Mouse (Mus musculus) layer of hippocampus, adult 9-10 months (tissue): ENCODE results near the gene Ptprk.

Source experiments
- DNase-seq: peaks from one replicate; pipeline ENCODE4 v3.0.0; 2022; ENCODE audit warnings: low spot score

The Ptprk gene

GRCm38 (mm10) chr10:28074653-28075451 lies at the start of gene Ptprk:
Ptprk (plus strand) TSS chr10:28074820.
- DNase-seq = peak; percentile 46

GRCm38 (mm10) chr10:28027791-28028190 lies 46.8 kb upstream of the Ptprk start:
- DNase-seq = no peak

GRCm38 (mm10) chr10:28036456-28036855 lies 38.2 kb upstream of the Ptprk start:
- no peak for DNase-seq

- DNase-seq = no peak
Measured at GRCm38 (mm10) chr10:28054764-28055163, 19.9 kb upstream of the Ptprk start.

- DNase-seq = no peak
Measured at GRCm38 (mm10) chr10:28059222-28059621, 15.4 kb upstream of the Ptprk start.

GRCm38 (mm10) chr10:28067997-28068396 lies 6.6 kb upstream of the Ptprk start:
- DNase-seq = no peak

- no peak for DNase-seq
Measured at GRCm38 (mm10) chr10:28073991-28074652, 498 bp upstream of the Ptprk start.

DNA sequence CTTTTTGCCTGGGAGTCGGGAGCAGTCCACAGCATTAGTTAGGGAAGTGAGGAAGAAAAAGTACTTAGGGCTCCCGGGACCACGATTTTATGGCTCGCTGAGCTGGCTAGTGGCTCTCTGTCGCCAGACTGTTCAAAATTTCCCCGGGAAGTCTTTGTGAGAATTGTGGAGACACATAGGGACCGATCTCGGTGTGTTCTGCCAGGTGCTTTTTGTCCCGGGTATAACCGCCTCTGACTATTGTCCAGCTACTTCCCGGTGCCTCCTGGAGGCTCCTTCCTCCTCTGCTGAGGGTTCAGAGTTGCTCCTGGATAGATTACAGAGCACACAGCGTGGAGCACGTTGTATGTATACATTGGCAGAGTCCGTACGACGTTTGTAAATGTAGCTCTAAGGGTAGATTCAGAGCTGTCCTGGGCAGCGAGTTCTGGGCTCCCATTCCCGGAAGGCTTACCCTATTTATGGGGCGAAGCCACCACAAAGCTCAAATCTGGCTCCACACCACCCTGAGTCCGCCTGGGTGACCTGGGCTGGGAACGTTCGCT lies 943 bp downstream of the Ptprk start:
- no peak for DNase-seq

GRCm38 (mm10) chr10:28076036-28076855 lies 1.6 kb downstream of the Ptprk start:
- DNase-seq = no peak

- no peak for DNase-seq
Measured at GRCm38 (mm10) chr10:28078270-28078669, 3.6 kb downstream of the Ptprk start.

- DNase-seq = no peak
Measured at GRCm38 (mm10) chr10:28081221-28081620, 6.6 kb downstream of the Ptprk start.

GRCm38 (mm10) chr10:28083183-28083582 lies 8.6 kb downstream of the Ptprk start:
- no peak for DNase-seq

- no peak for DNase-seq
Measured at GRCm38 (mm10) chr10:28083625-28084024, 9.0 kb downstream of the Ptprk start.

- DNase-seq = no peak
Measured at GRCm38 (mm10) chr10:28087341-28087740, 12.7 kb downstream of the Ptprk start.

- no peak for DNase-seq
Measured at GRCm38 (mm10) chr10:28087749-28088148, 13.1 kb downstream of the Ptprk start.

DNA sequence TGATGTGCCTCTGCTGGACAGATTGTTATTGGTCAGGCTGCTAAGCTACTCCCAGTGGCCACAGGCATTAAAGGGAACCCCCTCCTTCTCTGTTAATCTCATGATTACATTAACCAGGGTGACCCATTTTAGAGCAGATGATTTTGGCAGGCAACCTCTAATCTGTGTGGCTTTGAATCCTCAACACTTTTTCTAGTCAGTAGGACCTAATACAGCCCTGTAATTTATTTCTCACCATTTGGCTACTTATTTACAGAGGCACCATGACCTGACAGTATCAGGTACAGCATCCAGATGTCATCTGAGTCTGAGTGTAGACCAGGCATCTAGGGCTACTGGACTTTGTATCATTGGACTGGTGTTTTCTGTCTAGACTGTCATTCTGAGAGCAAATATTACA lies 21.4 kb downstream of the Ptprk start:
- no peak for DNase-seq

DNA sequence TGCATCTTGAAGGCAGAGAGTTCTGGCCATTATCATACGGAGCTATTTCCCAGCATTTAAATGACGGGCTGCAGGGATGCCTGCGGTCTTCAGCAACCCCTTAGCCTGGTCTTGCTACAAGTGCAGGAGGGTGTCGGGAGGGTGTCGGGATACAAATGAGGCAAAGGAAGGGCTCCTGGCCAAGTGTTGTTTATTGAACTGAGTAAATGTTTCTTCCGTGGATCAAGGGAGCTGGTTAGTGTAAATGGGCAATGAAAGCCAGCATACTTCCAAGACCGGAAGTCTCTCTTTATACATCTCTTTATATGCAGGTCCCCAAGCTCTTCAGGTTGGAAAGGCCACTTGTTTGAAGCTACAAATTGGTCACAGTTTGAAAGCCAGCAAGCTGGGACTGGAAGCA lies 23.0 kb downstream of the Ptprk start:
- no peak for DNase-seq

DNA sequence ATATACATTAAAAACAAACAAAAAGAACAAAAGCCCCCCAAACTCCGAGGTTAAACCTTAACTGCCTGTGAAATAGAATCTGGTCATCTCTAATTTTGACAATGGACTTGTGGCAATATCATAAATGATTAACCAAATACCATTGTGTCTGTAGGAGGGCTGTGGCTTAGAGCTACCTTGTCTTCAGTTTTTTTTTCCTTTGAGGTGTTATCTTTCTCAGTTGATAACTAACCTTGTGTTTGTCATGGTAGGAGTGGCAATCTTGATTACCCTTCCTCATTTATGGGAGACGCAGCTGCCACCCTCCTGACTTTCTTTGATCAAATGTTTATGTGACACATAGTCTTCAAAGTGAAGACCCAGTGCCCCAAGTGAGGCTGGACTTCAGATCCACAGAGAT lies 24.3 kb downstream of the Ptprk start:
- no peak for DNase-seq

DNA sequence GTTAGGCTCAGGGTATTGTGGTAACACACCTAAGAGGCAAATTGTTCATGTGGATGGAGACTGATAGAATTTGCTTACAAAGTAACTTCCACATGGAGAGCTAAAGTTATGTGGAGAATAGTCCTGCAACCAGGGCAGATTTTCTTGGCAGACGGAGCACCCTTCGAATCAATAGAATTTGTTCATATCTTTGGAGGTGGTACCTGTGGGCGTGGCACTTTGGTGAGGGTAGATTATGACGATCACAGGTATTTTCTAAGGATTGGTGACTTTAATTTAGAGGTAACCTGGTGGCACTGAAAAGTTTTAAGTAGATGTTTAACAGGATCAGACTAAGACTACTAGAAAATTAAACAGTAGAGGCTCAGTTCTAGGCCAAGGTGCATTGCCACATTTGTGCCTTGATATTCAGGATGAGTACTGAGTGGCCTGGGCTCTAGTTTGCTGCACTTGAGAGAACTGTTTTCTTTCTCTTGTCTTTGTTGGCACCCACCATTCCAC lies 28.8 kb downstream of the Ptprk start:
- no peak for DNase-seq

DNA sequence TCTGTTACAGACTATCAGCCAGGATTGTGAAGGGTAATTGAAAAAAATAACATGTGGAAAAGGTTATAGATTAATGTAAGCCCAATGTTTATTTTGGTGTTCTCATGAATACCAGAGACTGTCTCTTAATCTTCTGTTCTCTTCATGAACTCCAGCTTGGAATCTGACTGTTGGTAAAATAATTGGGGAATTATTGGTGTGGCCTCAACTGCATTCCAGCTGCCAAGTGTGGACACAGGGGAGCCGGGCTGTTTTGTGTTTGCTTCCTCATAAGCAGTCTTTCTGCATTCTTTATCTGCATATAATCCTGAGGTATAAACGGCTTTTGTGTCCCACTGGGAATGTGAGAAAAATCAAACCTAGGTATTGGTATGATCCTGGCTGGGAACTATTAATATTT lies 29.3 kb downstream of the Ptprk start:
- DNase-seq = no peak

- no peak for DNase-seq
Measured at GRCm38 (mm10) chr10:28105247-28105646, 30.6 kb downstream of the Ptprk start.
